Mouse (Mus musculus) midbrain, embryonic 14.5 days (tissue): Measurements from ENCODE around the gene Arhgap20. TPM values are rescaled to one million over a fixed set of nuclear protein-coding genes. Genes with fewer than 3 reads are reported as not detected.
A peak's percentile ranks its signal among the peaks of the same experiment; 100 is the strongest.

ENCODE experiments used
- ATAC-seq: fragments of 200-750 bp; cut with Nextera tagmentation; 2 replicates; pipeline ENCODE4 v1.8.0; 2017; ENCODE audit warnings: moderate number of reproducible peaks, moderate library complexity; ENCODE audit not compliant: low FRiP score, low TSS enrichment
- DNase-seq: peaks from one replicate; pipeline ENCODE4 v3.0.0-alpha.2; 2015
- H3K27ac ChIP-seq: fragments of 300-500 bp; sonication (generic); replicated peaks from 2 replicates; pipeline ENCODE4 v1.5.1; 2014; ENCODE audit warnings: mild to moderate bottlenecking, low read depth, low read length, moderate library complexity
- H3K27me3 ChIP-seq: fragments of 300-500 bp; sonication (generic); 2 replicates; pipeline ENCODE4 v1.6.1; 2014; ENCODE audit warnings: low read length, control low read depth, mixed read lengths; ENCODE audit not compliant: control insufficient read depth, insufficient read depth
- H3K36me3 ChIP-seq: fragments of 300-500 bp; sonication (generic); 2 replicates; pipeline ENCODE4 v1.6.1; 2014; ENCODE audit warnings: low read length, control low read depth; ENCODE audit not compliant: control insufficient read depth, insufficient read depth
- H3K4me1 ChIP-seq: fragments of 300-500 bp; sonication (generic); 2 replicates; pipeline ENCODE4 v1.6.1; 2014; ENCODE audit warnings: mild to moderate bottlenecking, antibody characterized with exemption, low read length, control low read depth; ENCODE audit not compliant: control insufficient read depth, insufficient read depth
- H3K4me2 ChIP-seq: fragments of 300-500 bp; sonication (generic); 2 replicates; pipeline ENCODE4 v1.6.1; 2014; ENCODE audit warnings: mild to moderate bottlenecking, low read length, moderate library complexity
- H3K4me3 ChIP-seq: fragments of 300-500 bp; sonication (generic); replicated peaks from 2 replicates; pipeline ENCODE4 v1.5.1; 2014; ENCODE audit warnings: low read depth, low read length
- H3K9ac ChIP-seq: fragments of 300-500 bp; sonication (generic); replicated peaks from 2 replicates; pipeline ENCODE4 v1.6.1; 2014; ENCODE audit warnings: mild to moderate bottlenecking, low read length, moderate library complexity
- H3K9me3 ChIP-seq: fragments of 300-500 bp; sonication (generic); 2 replicates; pipeline ENCODE4 v1.6.1; 2016; ENCODE audit warnings: low read length, control low read depth, mixed read lengths; ENCODE audit not compliant: control insufficient read depth
- WGBS: fragments of 180-500 bp; shearing (Covaris S2); extraction: QIAGEN DNeasy Blood & Tissue Kit; methylation state at CpG from one replicate; pipeline ENCODE4 v1.1.7; 2014; 5-methylcytosine and 5-hydroxymethylcytosine counted together
- polyA plus RNA-seq: library from polyadenylated mRNA; unstranded; fragments of >200 nt; fragmentation: Nextera tagmentation; extraction: Ambion mirVana; gene quantifications from 2 replicates; pipeline ENCODE4 v1.2.1, GENCODE M21; 2014

Arhgap20 gene
- polyA plus RNA-seq, 1 experiment from 2014 or later = 16.2 TPM

DNA sequence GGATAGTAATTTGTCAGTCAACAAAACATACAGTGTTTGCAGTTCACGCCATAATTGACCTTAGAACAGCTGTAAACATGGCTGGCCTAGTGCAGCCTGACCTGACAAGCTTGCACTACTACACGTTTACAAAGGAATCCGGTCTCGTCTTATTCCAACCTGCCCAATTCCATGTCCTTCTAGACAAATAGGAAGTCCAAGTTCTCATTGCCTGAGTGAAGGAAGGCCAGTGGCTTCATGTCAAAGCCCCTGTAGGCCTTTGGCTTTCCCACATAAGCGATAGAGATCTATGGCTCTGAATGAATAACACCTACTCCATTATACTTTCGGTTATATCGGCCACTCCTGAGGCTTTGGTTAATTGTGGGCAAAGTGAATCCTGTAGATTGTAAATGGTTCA, 16.0 kb downstream of the Arhgap20 start:
- Histone ChIP-seq H3K4me2 (no peak overlapping the region), H3K4me1 (no peaks in the 10 kb centered on the region), H3K27ac (no peak overlapping the region), H3K27me3 (no peaks in the 10 kb centered on the region), H3K4me3 (no peak overlapping the region), H3K9me3 (no peaks in the 10 kb centered on the region), H3K9ac (no peak overlapping the region), H3K36me3 (no peaks in the 10 kb centered on the region)
- no peak for DNase-seq
- 91% methylated on average over 7 of the region's 7 CpGs for WGBS
- ATAC-seq = no peak

DNA sequence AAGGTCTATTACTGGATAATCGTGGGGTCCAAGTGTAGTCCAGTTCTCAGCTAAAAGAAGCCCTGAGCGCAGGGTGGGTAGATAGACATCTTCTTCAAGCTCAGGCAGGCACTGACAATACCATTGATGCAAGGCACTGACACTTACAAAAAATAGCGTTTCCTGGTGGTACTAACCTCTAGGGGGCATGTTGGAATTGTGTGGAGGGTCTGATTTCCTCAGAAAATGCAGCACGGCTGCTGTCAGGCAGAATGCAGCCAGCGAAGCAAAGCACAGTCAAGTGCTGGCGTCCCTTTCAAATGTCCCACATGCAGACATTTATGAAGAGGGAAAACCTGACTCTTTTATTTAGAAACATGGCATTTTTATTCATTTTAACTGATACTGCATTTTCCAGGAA, 22.2 kb downstream of the Arhgap20 start:
- WGBS = 27% methylated on average over 6 of the region's 6 CpGs
- no peak for ATAC-seq

DNA sequence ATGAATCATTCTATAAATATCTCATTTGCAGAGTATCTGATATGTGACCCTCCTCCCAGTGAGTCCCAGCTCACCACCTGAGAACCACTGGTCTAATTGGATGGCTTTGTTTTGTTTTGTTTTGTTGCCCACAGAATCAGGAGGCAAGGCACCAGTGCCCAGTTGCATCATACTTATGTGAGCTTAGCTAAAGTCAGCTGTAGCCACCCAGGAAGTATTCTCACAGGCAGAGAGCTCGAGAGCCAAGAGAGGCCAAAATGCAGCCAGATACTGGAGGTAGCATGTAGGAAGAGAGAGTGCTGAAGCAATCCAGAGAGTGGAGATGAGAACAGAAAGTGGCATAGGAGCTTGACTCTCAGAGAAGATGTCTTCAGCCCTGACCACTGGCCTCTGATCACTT, 23.3 kb downstream of the Arhgap20 start:
- ATAC-seq (no peak), DNase-seq (no peak)
- H3K36me3 ChIP-seq = no peaks in the 10 kb centered on the region
- H3K4me1 ChIP-seq = no peaks in the 10 kb centered on the region
- no peaks in the 10 kb centered on the region for H3K27me3 ChIP-seq
- H3K9me3 ChIP-seq = no peaks in the 10 kb centered on the region
- H3K4me3 ChIP-seq = no peak overlapping the region
- H3K9ac ChIP-seq = no peak overlapping the region
- no peak overlapping the region for H3K27ac ChIP-seq
- 76% methylated on average over 1 of the region's 1 CpGs for WGBS
- H3K4me2 ChIP-seq = no peak overlapping the region

More for the DNA sequence above, 22.2 kb downstream of the Arhgap20 start:
- no peaks in the 10 kb centered on the region for H3K9me3 ChIP-seq
- peak; percentile 67 for DNase-seq
- no peak overlapping the region for H3K27ac ChIP-seq
- no peaks in the 10 kb centered on the region for H3K36me3 ChIP-seq
- H3K4me2 ChIP-seq = no peak overlapping the region
- no peaks in the 10 kb centered on the region for H3K27me3 ChIP-seq
- H3K4me3 ChIP-seq = no peak overlapping the region
- H3K4me1 ChIP-seq = no peaks in the 10 kb centered on the region
- no peak overlapping the region for H3K9ac ChIP-seq

DNA sequence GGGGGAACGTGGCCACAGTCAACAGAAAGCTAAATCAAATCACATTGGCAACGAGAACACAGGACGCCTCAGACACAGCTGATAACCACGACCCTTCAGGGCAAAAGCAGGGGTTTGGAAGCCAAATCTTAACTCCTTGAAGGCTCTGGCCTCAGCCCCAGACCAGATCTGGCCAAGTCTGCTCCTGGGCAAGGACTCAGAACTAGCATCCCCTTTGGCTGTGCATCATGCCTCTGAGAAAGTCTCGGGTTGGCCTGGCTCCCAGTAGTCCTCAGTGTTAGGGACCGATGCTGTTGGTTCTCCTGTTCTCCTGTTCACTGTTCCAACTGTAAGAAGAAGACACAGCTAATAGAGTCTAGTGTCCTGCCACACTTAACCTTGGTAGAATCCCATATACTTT, 30.1 kb downstream of the Arhgap20 start:
- Histone ChIP-seq H3K27me3 (no peaks in the 10 kb centered on the region), H3K9me3 (no peaks in the 10 kb centered on the region), H3K9ac (no peak overlapping the region), H3K36me3 (no peaks in the 10 kb centered on the region), H3K4me3 (no peak overlapping the region), H3K4me1 (no peaks in the 10 kb centered on the region), H3K27ac (no peak overlapping the region), H3K4me2 (no peak overlapping the region)
- ATAC-seq = no peak
- no peak for DNase-seq
- WGBS = 57% methylated on average over 6 of the region's 6 CpGs

DNA sequence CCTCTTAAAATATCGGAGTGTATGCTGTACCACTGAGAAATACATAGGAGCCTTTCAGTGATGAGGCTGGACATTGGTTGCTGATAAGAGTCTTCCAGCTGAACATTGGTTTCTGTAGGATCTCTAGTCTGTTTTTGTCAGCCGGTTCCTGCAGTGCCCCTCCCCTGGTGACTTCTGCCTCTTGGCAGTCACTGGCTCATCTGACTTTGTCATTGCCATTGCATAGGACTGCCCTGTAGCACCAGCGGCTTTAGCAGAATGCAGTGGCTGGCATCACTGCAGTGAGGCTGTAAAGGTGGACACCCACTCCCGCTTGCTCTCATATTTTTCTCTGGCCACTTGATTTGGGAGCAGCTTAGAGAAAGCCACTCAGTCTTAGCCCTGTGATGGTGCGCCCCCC, 33.1 kb downstream of the Arhgap20 start:
- H3K27me3 ChIP-seq = no peaks in the 10 kb centered on the region
- no peak overlapping the region for H3K4me3 ChIP-seq
- 86% methylated on average over 5 of the region's 5 CpGs for WGBS
- no peak overlapping the region for H3K4me2 ChIP-seq
- no peaks in the 10 kb centered on the region for H3K36me3 ChIP-seq
- no peak for ATAC-seq
- DNase-seq = no peak
- no peak overlapping the region for H3K9ac ChIP-seq
- H3K27ac ChIP-seq = no peak overlapping the region
- H3K9me3 ChIP-seq = no peaks in the 10 kb centered on the region
- H3K4me1 ChIP-seq = no peaks in the 10 kb centered on the region

DNA sequence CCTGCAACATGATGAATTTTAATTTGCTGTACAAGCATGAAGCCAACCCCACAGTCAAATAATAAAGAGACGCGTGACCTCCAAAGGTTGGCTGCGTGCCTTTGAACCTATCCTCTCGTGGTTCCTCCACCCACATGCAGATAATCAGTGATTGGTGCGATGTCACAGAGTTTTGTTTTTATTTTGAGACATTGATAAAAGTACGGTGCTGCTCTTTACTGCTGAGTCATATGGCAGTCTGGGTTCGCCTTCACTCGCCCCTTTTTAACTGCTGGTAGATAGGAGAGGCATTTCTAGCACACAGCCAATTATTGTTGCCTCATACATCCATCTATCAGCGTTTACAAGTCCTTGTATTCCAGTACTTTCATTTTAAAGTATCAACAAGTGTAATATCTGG, 34.0 kb downstream of the Arhgap20 start:
- Histone ChIP-seq H3K27me3 (no peaks in the 10 kb centered on the region), H3K4me2 (no peak overlapping the region), H3K4me3 (no peak overlapping the region), H3K4me1 (no peaks in the 10 kb centered on the region), H3K27ac (no peak overlapping the region), H3K9me3 (no peaks in the 10 kb centered on the region), H3K9ac (no peak overlapping the region), H3K36me3 (no peaks in the 10 kb centered on the region)
- no peak for DNase-seq
- no peak for ATAC-seq
- 88% methylated on average over 9 of the region's 9 CpGs for WGBS

DNA sequence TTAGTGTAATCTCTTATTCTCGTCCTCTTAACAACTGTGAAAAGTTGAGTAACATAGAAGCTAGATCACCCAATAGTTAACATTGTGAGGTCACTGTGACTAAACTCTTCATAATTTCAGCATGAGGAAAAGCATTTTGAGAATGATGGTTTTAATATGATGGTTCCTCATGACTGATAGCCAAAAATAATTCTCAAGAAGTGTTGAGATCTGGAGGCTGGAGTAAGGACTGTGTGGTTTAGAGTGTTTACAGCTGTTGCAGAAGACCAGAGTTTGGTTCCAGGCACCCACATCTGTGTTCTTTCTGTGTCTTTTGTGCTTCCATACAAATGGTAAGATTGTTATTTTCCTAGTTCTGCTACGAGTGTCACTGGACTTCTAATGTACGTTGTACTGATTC, 42.1 kb downstream of the Arhgap20 start:
- H3K9ac ChIP-seq = no peak overlapping the region
- H3K9me3 ChIP-seq = no peaks in the 10 kb centered on the region
- ATAC-seq = no peak
- DNase-seq = no peak
- H3K27me3 ChIP-seq = no peaks in the 10 kb centered on the region
- H3K4me2 ChIP-seq = no peak overlapping the region
- H3K27ac ChIP-seq = no peak overlapping the region
- H3K4me3 ChIP-seq = no peak overlapping the region
- WGBS = 85% methylated on average over 3 of the region's 3 CpGs
- H3K36me3 ChIP-seq = no peaks in the 10 kb centered on the region
- no peaks in the 10 kb centered on the region for H3K4me1 ChIP-seq

DNA sequence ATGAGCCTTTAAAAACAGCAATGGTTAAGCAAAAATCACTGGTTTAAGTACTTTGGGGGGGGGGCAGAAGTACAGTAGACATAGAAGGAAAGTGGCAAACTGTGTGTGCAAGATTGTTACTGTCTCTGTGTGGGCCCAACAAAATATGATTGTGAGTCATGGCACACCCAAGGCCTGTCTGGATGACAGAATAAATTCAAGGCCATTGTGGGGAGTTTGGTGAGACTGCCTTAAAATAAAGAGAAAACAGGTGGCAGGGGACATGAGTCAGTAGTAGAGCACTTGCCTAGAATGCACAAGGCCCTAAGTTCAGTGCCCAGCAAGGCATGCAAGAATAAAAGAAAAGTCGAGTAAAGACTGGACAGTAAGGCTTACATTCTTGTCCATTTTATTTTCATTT, 47.8 kb downstream of the Arhgap20 start:
- Histone ChIP-seq H3K27ac (no peak overlapping the region), H3K4me2 (no peak overlapping the region), H3K27me3 (no peaks in the 10 kb centered on the region), H3K9ac (no peak overlapping the region), H3K4me1 (no peaks in the 10 kb centered on the region), H3K4me3 (no peak overlapping the region), H3K36me3 (no peaks in the 10 kb centered on the region), H3K9me3 (no peaks in the 10 kb centered on the region)
- ATAC-seq = no peak
- WGBS = 76% methylated on average over 1 of the region's 1 CpGs
- no peak for DNase-seq

DNA sequence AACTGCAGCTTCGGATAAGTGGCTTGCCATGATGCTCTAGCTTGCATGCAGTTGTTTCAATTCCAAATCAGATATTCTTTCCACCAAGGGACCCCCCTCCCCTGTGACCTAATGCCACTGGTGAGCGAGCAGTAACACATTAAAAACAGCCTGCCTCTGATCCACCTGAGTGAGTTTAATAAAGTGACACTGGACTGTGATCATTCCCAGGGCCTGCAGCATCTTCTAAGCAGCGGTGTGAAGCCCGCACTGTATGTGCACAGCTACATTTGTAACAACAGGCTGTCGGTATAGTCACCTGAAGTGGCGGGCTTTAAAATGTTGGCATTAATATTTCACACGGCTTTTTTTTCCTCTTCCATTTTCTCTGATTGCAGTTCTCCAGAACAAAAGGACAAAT, 59.4 kb downstream of the Arhgap20 start:
- Histone ChIP-seq H3K9ac (no peak overlapping the region), H3K27me3 (no peaks in the 10 kb centered on the region), H3K9me3 (no peaks in the 10 kb centered on the region), H3K4me3 (no peak overlapping the region), H3K27ac (no peak overlapping the region), H3K4me1 (no peaks in the 10 kb centered on the region), H3K4me2 (no peak overlapping the region), H3K36me3 (0 out of 2 replicates have a peak, but pooled peaks cover 3% of the 10 kb centered on the region)
- no peak for ATAC-seq
- 84% methylated on average over 7 of the region's 7 CpGs for WGBS
- DNase-seq = no peak
